Mouse (Mus musculus) c-Kit-positive CD71-positive TER-119-positive erythroid progenitor cells, embryonic 14.5 days (primary cell): ENCODE measurements around the gene Rbms2.
"Not testable (repeated sequence)": the region's sequence is repeated elsewhere in the genome, so short reads cannot be mapped to it uniquely, and the experiment has no call there.

Experiments
- DNase-seq: peaks from one replicate; pipeline ENCODE4 v3.0.0-alpha.2; 2013; ENCODE audit warnings: low spot score

Gene Rbms2

GRCm38 (mm10) chr10:128193113-128193512 is 13.0 kb upstream of the Rbms2 start:
- no peak for DNase-seq

- not testable (repeated sequence) for DNase-seq
Measured at GRCm38 (mm10) chr10:128192030-128192766, 12.1 kb upstream of the Rbms2 start.

DNA sequence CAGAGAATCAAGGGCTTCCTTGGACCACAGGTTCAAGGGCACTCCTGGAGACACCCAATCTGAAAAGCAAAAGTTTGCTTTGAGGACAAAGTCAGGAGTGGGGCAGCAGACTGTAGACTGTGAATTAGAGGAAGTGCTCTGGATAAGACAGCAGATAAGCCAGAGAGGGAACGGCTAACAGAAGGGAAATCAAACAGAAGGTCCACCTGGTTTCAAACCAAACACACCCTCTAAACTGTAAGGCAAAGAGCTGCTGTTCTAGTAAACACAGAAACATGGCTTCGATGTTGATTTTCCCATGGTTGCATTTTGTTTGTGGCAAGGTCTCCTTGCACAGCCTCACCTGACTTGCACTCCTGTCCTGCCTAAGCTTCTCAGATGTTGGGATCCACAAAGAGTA is 11.4 kb upstream of the Rbms2 start:
- DNase-seq, result no peak

DNA sequence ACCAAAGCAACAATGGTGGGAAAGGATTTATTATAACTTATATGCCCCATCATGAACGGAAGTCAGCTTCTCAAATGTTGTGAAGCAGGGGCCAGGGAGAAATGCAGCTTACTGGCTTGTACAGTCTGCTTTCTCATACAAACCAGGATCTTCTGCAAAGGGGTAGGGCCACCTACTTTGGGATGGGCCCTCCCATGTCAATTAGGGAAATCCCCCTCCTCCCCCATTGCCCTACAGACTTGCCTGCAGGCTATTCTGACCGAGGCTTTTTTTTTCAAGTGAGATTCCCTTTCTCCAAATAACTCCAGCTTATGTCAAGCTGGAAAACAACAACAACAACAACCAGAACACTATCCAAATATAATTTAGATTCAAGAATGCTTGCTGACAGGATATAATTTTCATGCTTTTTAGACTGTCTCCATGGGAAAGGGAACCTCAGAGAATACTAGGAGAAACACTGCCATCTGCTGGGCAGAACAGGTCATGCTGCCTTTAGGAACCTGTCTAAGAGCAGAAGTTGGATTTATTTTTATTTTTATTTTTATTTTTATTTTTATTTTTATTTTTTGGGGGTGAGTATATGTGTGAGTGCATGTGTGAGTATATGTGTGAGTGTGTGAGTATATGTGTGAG is 8.3 kb upstream of the Rbms2 start:
- DNase-seq, result peak; percentile 86

DNA sequence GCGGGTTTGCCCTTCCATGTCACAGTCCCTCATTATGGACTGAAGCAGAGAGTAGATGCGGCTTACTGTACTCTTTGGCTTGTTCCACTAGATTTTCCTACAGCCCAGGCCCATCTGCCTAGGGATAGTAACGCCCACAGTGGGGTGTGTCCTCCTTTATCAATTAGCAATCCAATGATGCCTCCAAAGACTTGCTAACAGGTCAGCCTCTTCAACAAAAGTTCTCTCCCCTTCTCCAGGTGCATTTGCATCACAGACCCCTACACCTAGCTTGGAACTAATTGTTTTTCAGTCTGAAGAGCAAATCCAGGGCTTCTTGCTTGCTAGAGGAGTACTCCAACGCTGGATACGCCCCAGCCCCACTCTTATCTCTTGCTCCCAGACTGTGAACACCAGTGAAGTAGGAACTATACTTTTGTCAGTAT is 7.1 kb upstream of the Rbms2 start:
- peak; percentile 69 for DNase-seq

DNA sequence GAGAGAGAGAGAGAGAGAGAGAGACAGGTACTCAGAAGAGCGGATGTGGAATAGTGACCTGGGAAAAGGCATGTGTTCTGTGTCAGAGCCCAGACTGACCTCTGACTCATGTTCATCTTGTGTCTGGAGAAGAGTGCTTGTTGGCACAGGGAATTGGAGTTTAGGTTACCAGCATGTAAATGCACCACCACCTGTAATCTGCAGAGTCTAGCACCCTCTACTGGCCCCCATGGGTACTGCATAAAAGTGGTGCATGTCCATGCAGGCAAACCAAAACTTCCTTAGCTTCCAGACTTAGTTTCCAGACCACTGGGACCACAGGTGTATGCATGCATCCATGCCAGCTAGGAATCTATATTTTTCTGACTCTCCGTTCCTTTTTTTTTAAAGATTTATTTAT is 5.9 kb upstream of the Rbms2 start:
- peak; percentile 91 for DNase-seq

GRCm38 (mm10) chr10:128185277-128185940 is 5.3 kb upstream of the Rbms2 start:
- no peak for DNase-seq

DNA sequence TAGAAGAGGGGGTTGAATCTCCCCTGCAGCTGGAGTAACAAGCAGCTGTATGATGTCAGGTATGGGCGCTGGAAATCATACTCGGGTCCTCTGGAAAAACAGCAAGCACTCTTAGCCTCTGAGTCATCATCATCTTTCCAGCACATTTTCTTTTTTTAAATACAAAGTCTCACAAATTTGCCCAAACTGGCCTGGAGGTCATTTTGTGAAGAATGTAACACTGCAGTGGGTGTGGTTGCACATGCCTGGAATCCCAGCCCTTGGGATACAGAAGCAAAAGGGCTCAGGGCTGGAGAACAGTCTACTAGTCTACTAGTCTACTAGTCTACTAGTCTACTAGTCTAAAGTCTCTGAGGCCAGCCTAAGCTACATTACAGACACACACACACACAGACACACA is 4.2 kb upstream of the Rbms2 start:
- no peak for DNase-seq

DNA sequence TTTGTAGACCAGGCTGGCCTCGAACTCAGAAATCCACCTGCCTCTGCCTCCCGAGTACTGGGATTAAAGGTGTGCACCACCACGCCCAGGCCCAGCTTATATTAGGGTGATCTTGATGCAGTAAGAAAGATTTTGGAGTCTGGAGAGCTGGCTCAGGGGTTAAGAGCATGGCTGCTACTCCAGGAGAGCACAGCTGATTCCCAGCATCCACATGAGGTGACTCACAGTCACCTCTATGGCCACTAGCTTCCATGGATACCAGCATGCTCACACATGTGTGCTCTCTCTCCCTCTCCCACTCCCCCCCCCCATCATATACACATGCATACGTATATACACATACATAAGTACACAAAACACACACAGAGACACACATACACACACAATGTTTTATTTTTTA is 2.8 kb downstream of the Rbms2 start:
- DNase-seq, result no peak

DNA sequence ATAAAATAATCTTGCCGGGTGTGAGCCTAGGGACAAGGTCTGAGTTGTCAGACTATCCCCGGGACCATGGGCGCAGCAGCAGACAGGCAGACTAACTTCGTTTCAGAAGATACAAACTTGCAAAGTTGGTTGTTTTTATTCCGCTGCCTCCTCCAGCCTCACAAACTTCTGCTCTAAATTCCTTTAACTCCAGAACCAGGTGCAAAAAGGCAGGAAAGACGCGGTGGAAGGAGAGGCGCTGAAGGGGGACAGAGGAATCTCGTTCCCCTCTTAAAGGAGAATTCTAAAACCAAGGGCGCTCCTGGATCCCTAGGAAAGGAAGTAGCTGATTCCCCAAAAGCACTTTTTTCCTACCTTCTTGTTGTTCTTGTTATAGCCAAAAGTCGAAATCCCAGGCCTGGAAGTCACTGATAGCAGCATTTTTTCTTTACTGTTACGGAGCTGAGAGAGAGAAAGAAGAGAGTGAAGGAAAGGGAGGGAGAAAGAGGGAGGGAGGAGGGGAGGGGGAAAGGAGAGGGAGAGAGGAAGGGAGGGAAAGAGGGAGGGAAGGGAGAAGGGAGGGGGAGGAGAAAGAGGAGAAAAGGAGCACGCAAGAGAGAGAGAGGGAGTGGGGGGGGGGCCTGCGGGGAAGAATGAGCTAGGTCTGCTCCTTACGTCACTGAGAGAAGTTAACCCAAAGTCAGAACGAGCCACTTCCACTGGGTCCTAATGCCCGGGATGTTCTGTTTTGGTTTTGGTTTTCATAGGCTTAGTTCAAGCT is 3.9 kb downstream of the Rbms2 start:
- peak; percentile 63 for DNase-seq

DNA sequence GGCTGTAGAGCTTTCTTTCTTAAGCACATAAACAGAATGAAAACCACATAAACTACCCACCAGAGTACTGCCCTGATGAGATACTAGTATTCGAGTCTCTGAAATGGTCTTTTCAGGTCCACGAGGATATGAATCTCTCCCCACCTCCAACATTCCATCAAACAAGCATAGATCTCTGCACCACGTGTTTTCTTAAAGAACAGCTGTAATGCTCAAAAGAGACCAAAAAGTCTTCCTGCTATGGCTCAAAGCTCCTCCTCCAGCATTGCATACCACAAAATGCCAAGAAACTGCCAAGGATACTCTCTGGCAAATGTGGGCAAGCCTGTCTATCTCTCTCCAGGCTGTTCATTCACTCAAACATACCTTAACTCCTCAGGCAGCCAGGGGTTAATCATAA is 4.8 kb downstream of the Rbms2 start:
- no peak for DNase-seq

DNA sequence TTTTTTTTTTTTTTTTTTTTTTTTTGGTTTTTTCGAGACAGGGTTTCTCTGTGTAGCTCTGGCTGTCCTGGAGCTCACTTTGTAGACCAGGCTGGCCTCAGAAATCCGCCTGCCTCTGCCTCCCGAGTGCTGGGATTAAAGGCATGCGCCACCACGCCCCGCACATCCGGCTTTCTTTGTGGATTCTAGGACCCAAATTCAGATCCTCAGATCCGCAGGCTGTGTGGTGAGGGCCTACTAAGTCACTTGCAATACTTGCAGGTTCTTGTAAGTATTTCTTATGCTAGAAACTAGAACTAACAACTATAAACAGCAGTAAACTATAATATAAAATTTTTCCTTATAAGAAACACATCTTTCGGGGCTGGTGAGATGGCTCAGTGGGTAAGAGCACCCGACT is 8.7 kb downstream of the Rbms2 start:
- not testable (repeated sequence) for DNase-seq

GRCm38 (mm10) chr10:128167091-128167490 is 13.0 kb downstream of the Rbms2 start:
- DNase-seq, result no peak

GRCm38 (mm10) chr10:128165726-128166125 is 14.4 kb downstream of the Rbms2 start:
- DNase-seq, result not testable (repeated sequence)

DNA sequence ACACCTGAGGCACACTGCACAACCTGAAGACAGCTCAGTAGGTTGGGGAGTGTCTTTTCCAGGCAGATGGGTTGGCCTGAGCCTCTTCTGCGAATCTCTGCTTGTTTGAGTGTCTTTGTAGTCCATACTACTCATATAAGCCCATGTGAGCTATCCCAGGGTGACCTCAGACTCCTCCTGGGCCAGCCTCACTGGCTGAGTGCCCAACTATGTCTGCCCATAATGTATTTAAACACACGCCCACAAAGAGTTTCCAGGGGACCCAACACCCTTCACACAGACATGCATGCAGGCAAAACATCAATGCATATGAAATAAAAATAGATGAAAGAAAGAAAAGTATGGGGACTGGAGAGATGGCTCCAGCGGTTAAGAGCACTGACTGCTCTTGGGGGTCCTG is 26.1 kb downstream of the Rbms2 start:
- no peak for DNase-seq

GRCm38 (mm10) chr10:128150941-128151340 is 29.2 kb downstream of the Rbms2 start:
- DNase-seq, result no peak

DNA sequence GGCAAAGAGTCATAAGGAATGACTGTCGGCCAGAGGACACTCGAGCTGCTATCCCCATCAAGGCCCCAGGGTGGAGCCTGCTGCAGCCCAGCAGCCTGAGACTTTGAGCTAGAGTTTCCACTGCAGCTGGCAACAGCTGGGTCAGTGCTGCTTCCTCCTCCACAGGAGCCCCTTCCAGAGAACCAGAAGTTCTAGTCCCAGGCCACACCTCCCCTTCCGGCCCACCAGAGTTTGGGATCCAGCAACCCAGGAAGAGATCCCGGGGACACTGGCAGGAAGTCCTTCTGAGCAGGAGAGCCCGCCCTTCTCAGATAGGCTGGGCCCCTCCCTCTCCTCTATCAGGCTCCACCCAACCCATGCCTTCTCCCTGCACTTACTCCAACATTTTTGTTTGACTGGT is 30.5 kb downstream of the Rbms2 start:
- peak; percentile 73 for DNase-seq

DNA sequence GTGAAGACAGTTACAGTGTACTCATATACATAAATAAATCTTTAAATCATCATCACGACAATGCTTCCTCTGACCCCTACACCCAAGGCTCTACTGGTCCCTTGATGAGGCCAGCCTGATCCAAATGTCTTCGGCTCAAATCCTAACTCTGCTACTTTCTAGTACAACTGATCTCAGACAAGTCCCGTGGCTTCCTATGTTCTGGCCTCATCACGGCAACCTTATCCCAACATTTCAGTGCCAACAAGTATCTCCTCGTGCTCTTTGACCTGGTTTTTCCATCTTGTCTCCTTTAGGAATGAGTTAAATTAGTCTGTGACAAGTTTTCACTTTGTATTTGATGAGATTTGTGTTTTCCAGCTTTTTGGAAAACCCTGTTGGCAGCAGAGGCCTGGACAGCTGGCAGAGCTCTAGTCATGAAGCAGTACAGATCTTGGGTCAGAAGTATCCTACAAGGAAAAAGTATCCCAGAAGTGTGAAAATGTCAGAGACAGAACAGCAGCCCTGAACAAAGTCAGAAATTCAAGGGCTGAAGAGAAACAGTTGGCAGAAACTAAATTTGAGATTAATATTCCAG is 31.2 kb downstream of the Rbms2 start:
- no peak for DNase-seq

- no peak for DNase-seq
Measured at GRCm38 (mm10) chr10:128144961-128145360, 35.1 kb downstream of the Rbms2 start.

GRCm38 (mm10) chr10:128143659-128144058 is 36.4 kb downstream of the Rbms2 start:
- no peak for DNase-seq

DNA sequence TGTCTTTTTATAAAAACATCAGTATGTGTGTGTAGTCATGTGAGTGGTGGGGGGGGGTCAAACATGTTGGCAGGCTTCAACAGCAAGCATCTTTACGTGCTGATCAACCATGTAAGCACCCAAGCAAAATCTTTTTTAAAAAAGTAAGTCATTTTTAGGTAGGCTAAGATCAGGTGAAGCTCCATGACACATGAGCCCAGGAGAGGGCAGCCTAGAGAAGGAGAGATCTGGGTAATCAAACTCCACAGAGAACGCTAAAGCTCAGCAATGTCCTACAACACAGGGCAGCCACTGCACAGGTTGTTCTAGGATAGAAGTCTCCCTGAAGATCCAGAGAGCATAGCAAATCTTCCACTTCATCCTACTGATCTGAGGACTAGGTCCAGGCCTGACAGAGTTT is 37.9 kb downstream of the Rbms2 start:
- no peak for DNase-seq
